Mouse (Mus musculus) bone marrow, adult 2 months (tissue): Measurements from ENCODE around the gene Ugt2b36.
"Not testable (repeated sequence)": the region's sequence is repeated elsewhere in the genome, so short reads cannot be mapped to it uniquely, and the experiment has no call there.

ENCODE experiments used
- CTCF ChIP-seq: fragments of 200-500 bp; IDR thresholded peaks from 2 replicates; pipeline ENCODE4 v1.5.1; 2011; ENCODE audit warnings: low read length, control low read depth; ENCODE audit not compliant: control insufficient read depth, insufficient read depth
- POLR2A ChIP-seq: fragments of 200-500 bp; IDR thresholded peaks from 2 replicates; pipeline ENCODE4 v1.6.1; 2011; ENCODE audit warnings: low read depth, mild to moderate bottlenecking, control low read depth, low read length, borderline replicate concordance; ENCODE audit not compliant: control insufficient read depth

GRCm38 (mm10) chr5:87140196-87140595, 47.8 kb upstream of the Ugt2b36 start, which contains the start of gene Ugt2b5:
- TF ChIP-seq POLR2A, CTCF: not testable (repeated sequence)
